Mouse (Mus musculus): ENCODE results near the gene Aldh1a2. TPM values are rescaled to one million over a fixed set of nuclear protein-coding genes. Genes with fewer than 3 reads are reported as not detected.

The Aldh1a2 gene
- polyA plus RNA-seq, 1 experiment from 2014 or later, result 123 TPM

DNA sequence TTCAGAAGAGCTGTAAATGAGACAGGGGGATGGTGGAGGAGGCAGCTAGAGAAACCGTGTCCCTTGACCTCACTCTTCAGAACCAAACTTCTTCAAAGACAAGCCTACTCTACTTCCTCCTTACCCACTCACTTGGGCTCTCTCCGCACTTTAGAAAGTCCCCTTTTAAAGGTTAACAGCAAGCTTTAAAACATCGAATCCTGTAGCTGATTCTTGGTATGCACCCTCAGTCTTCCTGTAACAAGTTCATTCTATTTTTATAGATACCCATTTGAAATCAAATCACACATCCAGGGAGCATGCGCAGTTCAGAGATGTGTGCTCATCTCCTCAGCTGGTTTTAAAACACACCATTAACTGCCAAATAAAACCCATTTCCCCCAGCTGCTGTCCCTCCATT is 13.3 kb upstream of the Aldh1a2 start:
- H3K36me3 ChIP-seq (ENCODE audit: control insufficient read depth, insufficient read depth, low read length), result no peaks in the 10 kb centered on the region
- H3K27me3 ChIP-seq (replicated peaks; ENCODE audit: control insufficient read depth, insufficient read depth, low read length), result no peaks in the 10 kb centered on the region
- no peaks in the 10 kb centered on the region for H3K4me1 ChIP-seq (replicated peaks; ENCODE audit: control insufficient read depth, insufficient read depth, low read length)
- WGBS, result 70% methylated on average over 4 of the region's 4 CpGs
- H3K9me3 ChIP-seq (ENCODE audit: control insufficient read depth, low read length), result no peaks in the 10 kb centered on the region
- ATAC-seq (replicated peaks; ENCODE audit: low FRiP score, low TSS enrichment, low read depth) (no peak), DNase-seq (ENCODE audit: low spot score) (no peak)
- no peak overlapping the region for H3K4me3 ChIP-seq (ENCODE audit: low read depth, low read length)
- no peak overlapping the region for H3K27ac ChIP-seq (ENCODE audit: low read depth)
- no peak overlapping the region for H3K9ac ChIP-seq (ENCODE audit: low read length)
- H3K4me2 ChIP-seq (ENCODE audit: low read length), result no peak overlapping the region

DNA sequence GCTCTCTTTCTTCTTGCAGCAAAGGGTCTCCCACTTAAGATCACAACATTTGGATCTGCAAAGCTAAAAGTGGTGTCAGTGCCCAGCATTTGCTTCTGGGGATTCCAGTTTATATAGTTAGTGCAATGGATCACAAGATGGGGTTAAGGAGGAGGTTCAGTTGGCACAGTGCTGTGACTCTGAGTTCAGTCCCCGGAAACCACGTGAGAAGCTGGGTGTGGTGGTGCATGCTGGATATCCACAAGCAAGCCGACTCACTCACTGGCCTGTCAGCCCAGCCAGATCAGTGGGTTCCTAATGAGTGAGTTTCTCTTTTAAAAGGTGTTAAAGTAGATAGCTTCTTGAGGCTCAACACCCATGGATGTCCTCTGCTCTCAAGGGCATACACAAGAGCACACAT is 6.3 kb upstream of the Aldh1a2 start:
- Histone ChIP-seq H3K27me3 (replicated peaks; ENCODE audit: control insufficient read depth, insufficient read depth, low read length) (peaks cover 19% of the 10 kb centered on the region; the same call in 1 of the 2 replicates), H3K4me2 (ENCODE audit: low read length) (no peak overlapping the region), H3K4me1 (replicated peaks; ENCODE audit: control insufficient read depth, insufficient read depth, low read length) (no peaks in the 10 kb centered on the region), H3K9ac (ENCODE audit: low read length) (no peak overlapping the region), H3K4me3 (ENCODE audit: low read depth, low read length) (no peak overlapping the region), H3K9me3 (ENCODE audit: control insufficient read depth, low read length) (no peaks in the 10 kb centered on the region), H3K27ac (ENCODE audit: low read depth) (no peak overlapping the region), H3K36me3 (ENCODE audit: control insufficient read depth, insufficient read depth, low read length) (no peaks in the 10 kb centered on the region)
- 58% methylated on average over 3 of the region's 3 CpGs for WGBS
- DNase-seq (ENCODE audit: low spot score) (no peak), ATAC-seq (replicated peaks; ENCODE audit: low FRiP score, low TSS enrichment, low read depth) (no peak)

DNA sequence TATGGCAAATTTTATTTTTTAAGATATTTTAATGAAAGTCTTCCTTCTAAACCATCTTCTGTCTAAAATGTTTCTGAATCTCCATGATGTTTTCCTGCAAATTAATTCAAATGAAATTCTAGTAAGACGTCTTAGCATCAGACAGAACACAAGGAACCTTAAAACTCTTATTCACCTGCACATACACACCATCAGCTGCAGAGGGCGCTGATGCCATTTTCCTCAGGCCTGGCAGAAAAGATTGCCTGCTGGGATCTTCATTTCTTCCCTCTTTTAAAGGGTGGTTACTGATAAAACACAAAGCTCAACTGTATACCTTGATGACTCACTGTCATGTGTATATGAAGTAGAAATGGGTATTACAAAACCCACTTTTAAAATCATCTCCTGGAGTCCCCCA is 4.7 kb upstream of the Aldh1a2 start:
- Histone ChIP-seq H3K4me3 (ENCODE audit: low read depth, low read length) (no peak overlapping the region), H3K4me1 (replicated peaks; ENCODE audit: control insufficient read depth, insufficient read depth, low read length) (peaks cover 4% of the 10 kb centered on the region; the same call in 1 of the 2 replicates), H3K27ac (ENCODE audit: low read depth) (no peak overlapping the region), H3K9ac (ENCODE audit: low read length) (no peak overlapping the region), H3K9me3 (ENCODE audit: control insufficient read depth, low read length) (no peaks in the 10 kb centered on the region; the same call in 1 of the 2 replicates), H3K4me2 (ENCODE audit: low read length) (no peak overlapping the region), H3K36me3 (ENCODE audit: control insufficient read depth, insufficient read depth, low read length) (no peaks in the 10 kb centered on the region), H3K27me3 (replicated peaks; ENCODE audit: control insufficient read depth, insufficient read depth, low read length) (peaks cover 26% of the 10 kb centered on the region; the same call in 1 of the 2 replicates)
- peak; percentile 61 for DNase-seq (ENCODE audit: low spot score)
- WGBS, result 13% methylated on average over 2 of the region's 2 CpGs
- no peak for ATAC-seq (replicated peaks; ENCODE audit: low FRiP score, low TSS enrichment, low read depth)

DNA sequence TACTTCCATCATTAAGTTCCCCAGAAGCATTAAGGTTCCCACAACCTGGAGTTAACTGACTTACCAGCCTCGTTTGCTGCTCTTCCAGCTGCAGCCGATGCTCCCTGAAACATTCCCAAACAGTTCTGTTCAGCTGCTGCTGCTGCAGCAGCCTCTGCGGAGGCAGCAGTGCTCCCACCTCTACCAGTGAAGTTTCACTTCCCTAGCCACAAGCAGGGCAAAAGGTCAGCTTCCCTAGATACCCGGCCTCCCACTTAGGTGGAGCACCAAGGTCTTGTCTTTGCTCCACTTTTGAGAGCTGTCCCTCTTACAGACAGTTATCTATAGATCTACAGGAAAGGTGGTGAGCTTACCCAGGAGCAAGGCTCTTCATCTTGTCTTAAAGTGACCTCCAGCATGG is 2.0 kb upstream of the Aldh1a2 start:
- Histone ChIP-seq H3K9ac (ENCODE audit: low read length) (no peak overlapping the region), H3K4me3 (ENCODE audit: low read depth, low read length) (no peak overlapping the region), H3K4me2 (ENCODE audit: low read length) (no peak overlapping the region), H3K4me1 (replicated peaks; ENCODE audit: control insufficient read depth, insufficient read depth, low read length) (peaks cover 9% of the 10 kb centered on the region; the same call in 1 of the 2 replicates), H3K9me3 (ENCODE audit: control insufficient read depth, low read length) (no peaks in the 10 kb centered on the region; the same call in 1 of the 2 replicates), H3K36me3 (ENCODE audit: control insufficient read depth, insufficient read depth, low read length) (no peaks in the 10 kb centered on the region), H3K27me3 (replicated peaks; ENCODE audit: control insufficient read depth, insufficient read depth, low read length) (peaks cover 35% of the 10 kb centered on the region), H3K27ac (ENCODE audit: low read depth) (no peak overlapping the region)
- WGBS, result 25% methylated on average over 4 of the region's 4 CpGs
- no peak for DNase-seq (ENCODE audit: low spot score)
- ATAC-seq (replicated peaks; ENCODE audit: low FRiP score, low TSS enrichment, low read depth), result no peak

GRCm38 (mm10) chr9:71216036-71216995 is 727 bp downstream of the Aldh1a2 start:
- DNase-seq (ENCODE audit: low spot score), result peak; percentile 83
- under 1% methylated on average over 57 of the region's 57 CpGs for WGBS
- Histone ChIP-seq H3K36me3 (ENCODE audit: control insufficient read depth, insufficient read depth, low read length) (no peaks in the 10 kb centered on the region), H3K4me3 (ENCODE audit: low read depth, low read length) (peak overlapping the region; percentile 50), H3K4me2 (ENCODE audit: low read length) (peak overlapping the region; percentile 67), H3K9ac (ENCODE audit: low read length) (peak overlapping the region; percentile 44), H3K27ac (ENCODE audit: low read depth) (no peak overlapping the region; the same call in 1 of the 2 replicates), H3K9me3 (ENCODE audit: control insufficient read depth, low read length) (no peaks in the 10 kb centered on the region; the same call in 1 of the 2 replicates), H3K27me3 (replicated peaks; ENCODE audit: control insufficient read depth, insufficient read depth, low read length) (peaks cover 40% of the 10 kb centered on the region), H3K4me1 (replicated peaks; ENCODE audit: control insufficient read depth, insufficient read depth, low read length) (peaks cover 13% of the 10 kb centered on the region; the same call in 1 of the 2 replicates)
- ATAC-seq (replicated peaks; ENCODE audit: low FRiP score, low TSS enrichment, low read depth), result peak; percentile 48

DNA sequence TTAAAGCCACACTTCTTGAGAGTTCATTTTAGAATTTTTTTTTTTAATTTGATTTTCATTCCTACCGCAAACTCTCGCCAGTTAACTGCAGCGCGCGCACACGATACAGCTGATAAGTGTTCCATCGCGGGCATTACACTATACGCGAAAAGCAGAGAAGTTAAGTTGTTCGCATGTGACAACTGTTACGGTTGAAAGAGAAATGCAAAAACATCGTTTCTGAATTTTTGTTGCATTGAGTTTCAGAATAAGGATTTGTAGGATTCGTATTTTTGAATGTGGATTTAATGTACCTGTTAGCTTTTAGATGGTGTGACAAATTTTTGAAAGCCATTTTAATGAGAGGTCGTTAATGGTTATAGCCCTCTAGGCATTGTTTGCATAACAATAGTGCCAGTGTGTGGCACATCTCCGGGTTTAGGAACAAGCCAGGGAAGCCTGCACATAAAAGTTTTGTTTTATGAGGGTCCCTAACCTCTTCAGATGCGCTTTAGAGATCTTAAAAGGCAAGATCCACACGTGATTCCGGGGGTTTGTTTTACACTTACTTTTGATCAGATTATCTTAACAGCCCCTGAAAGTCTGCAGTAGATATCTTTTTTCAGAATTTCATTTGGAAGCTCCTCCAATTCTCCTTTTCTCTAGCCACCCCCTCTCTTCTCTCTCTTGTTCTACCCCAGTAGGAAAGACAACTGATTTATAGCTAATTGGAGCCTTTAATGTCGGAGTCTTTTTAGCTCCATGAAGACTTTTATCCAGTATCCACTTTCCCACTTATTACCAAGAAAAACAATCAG is 1.6 kb downstream of the Aldh1a2 start:
- DNase-seq (ENCODE audit: low spot score), result no peak
- H3K4me2 ChIP-seq (ENCODE audit: low read length), result peak overlapping the region; percentile 67
- ATAC-seq (replicated peaks; ENCODE audit: low FRiP score, low TSS enrichment, low read depth), result no peak
- no peaks in the 10 kb centered on the region; the same call in 1 of the 2 replicates for H3K9me3 ChIP-seq (ENCODE audit: control insufficient read depth, low read length)
- H3K36me3 ChIP-seq (ENCODE audit: control insufficient read depth, insufficient read depth, low read length), result no peaks in the 10 kb centered on the region
- H3K4me3 ChIP-seq (ENCODE audit: low read depth, low read length), result peak overlapping the region; percentile 50
- H3K4me1 ChIP-seq (replicated peaks; ENCODE audit: control insufficient read depth, insufficient read depth, low read length), result peaks cover 13% of the 10 kb centered on the region; the same call in 1 of the 2 replicates
- no peak overlapping the region for H3K27ac ChIP-seq (ENCODE audit: low read depth)
- peaks cover 40% of the 10 kb centered on the region for H3K27me3 ChIP-seq (replicated peaks; ENCODE audit: control insufficient read depth, insufficient read depth, low read length)
- peak overlapping the region; percentile 44 for H3K9ac ChIP-seq (ENCODE audit: low read length)
- 3% methylated on average over 20 of the region's 20 CpGs for WGBS

DNA sequence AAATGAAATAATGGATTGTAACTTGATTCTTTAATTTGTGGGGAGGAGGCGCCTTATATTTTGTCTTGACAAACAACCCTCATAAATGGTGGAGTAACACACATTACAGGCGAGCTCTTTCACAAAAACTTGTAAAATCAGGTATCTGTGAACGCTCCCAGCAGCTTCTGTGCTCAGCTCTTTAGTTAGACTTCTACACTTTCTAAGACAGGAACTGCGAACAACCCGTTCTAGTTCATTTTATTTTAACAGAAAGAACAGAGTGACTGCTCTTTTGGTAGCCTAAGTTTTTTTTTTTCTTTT is 2.2 kb downstream of the Aldh1a2 start:
- H3K4me1 ChIP-seq (replicated peaks; ENCODE audit: control insufficient read depth, insufficient read depth, low read length), result peaks cover 13% of the 10 kb centered on the region; the same call in 1 of the 2 replicates
- peak overlapping the region; percentile 67 for H3K4me2 ChIP-seq (ENCODE audit: low read length)
- peak overlapping the region; percentile 44 for H3K9ac ChIP-seq (ENCODE audit: low read length)
- 22% methylated on average over 5 of the region's 5 CpGs for WGBS
- H3K9me3 ChIP-seq (ENCODE audit: control insufficient read depth, low read length), result no peaks in the 10 kb centered on the region; the same call in 1 of the 2 replicates
- H3K36me3 ChIP-seq (ENCODE audit: control insufficient read depth, insufficient read depth, low read length), result no peaks in the 10 kb centered on the region
- peak overlapping the region; percentile 50 for H3K4me3 ChIP-seq (ENCODE audit: low read depth, low read length)
- no peak overlapping the region for H3K27ac ChIP-seq (ENCODE audit: low read depth)
- ATAC-seq (replicated peaks; ENCODE audit: low FRiP score, low TSS enrichment, low read depth), result no peak
- peaks cover 40% of the 10 kb centered on the region for H3K27me3 ChIP-seq (replicated peaks; ENCODE audit: control insufficient read depth, insufficient read depth, low read length)
- no peak for DNase-seq (ENCODE audit: low spot score)

DNA sequence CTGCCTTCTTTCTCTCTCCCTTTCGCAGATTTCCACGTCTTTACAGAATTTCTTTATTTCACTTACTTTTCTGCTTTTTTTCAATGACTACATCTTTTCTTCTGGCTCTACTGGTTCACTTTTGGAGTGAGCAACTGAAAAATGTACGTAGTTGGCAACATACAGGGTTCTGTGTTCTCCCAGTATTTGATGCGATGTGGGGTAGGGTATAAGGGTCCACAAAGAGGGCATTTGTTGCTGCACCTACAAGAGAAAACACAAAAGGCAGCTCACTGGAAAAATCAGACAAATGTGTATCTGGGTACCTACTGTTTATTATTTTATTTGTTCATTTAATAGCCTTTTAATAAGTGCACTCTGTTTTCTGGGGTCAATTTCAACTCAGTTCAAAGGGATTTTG is 3.6 kb downstream of the Aldh1a2 start:
- no peak for DNase-seq (ENCODE audit: low spot score)
- Histone ChIP-seq H3K4me2 (ENCODE audit: low read length) (peak overlapping the region; percentile 46), H3K4me1 (replicated peaks; ENCODE audit: control insufficient read depth, insufficient read depth, low read length) (peaks cover 13% of the 10 kb centered on the region; the same call in 1 of the 2 replicates), H3K9me3 (ENCODE audit: control insufficient read depth, low read length) (no peaks in the 10 kb centered on the region; the same call in 1 of the 2 replicates), H3K4me3 (ENCODE audit: low read depth, low read length) (no peak overlapping the region), H3K9ac (ENCODE audit: low read length) (no peak overlapping the region), H3K27me3 (replicated peaks; ENCODE audit: control insufficient read depth, insufficient read depth, low read length) (peaks cover 32% of the 10 kb centered on the region), H3K27ac (ENCODE audit: low read depth) (no peak overlapping the region), H3K36me3 (ENCODE audit: control insufficient read depth, insufficient read depth, low read length) (no peaks in the 10 kb centered on the region)
- 72% methylated on average over 4 of the region's 4 CpGs for WGBS
- no peak for ATAC-seq (replicated peaks; ENCODE audit: low FRiP score, low TSS enrichment, low read depth)

Data from intestine, embryonic 14.5 days (tissue).